Mouse (Mus musculus): ENCODE measurements around the gene Vmn1r95.
"Not testable (repeated sequence)": the region's sequence is repeated elsewhere in the genome, so short reads cannot be mapped to it uniquely, and the experiment has no call there.

The Vmn1r95 gene

GRCm38 (mm10) chr7:20193410-20193809, at the start of gene Vmn1r95:
Vmn1r95 (plus strand) TSS chr7:20193710.
- DNase-seq = not testable (repeated sequence)

- not testable (repeated sequence) for DNase-seq
Observed at GRCm38 (mm10) chr7:20168277-20168676, 25.2 kb upstream of the Vmn1r95 start, which contains the start of gene Vmn1r94. Vmn1r94 (minus strand) TSS chr7:20168377.

DNA sequence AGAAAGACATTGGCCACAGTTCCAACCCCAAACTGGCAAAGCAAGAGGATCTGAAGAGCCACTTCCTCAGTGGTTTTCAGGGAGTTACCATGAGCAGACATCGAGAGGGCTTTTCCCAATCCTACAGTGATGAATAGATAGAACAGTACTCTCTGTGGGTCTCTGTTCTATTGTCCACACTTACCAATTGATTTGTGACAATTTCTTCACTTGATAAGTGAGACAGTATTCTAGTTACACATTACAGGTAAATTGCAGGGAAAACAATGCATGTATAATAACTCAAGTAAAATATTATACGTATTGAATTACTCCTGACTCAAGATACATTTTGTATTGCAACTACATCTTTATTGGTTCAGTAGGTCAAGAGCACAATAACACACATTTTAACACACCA, 12.0 kb downstream of the Vmn1r95 start, which contains the start of gene Gm6164:
TSS of gene Gm6164 (minus strand) at position 101 of the 400 bp plus-strand sequence.
- not testable (repeated sequence) for DNase-seq

DNA sequence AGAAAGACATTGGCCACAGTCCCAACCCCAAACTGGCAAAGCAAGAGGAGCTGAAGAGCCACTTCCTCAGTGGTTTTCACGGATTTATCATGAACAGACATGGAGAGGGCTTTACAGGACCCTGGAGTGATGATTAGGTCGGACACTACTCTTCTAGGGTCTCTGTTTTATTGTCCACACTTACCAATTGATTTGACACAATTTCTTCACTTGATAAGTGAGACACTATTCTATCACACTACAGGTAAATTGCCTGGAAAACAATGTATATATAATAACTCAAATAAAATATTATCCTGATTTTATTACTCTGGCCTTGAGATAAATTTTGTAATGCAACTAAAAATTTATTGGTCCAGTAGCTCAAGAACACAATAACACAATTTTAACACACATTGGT, 40.2 kb downstream of the Vmn1r95 start, which contains the start of gene Gm4498:
TSS of gene Gm4498 (minus strand) at position 101 of the 400 bp plus-strand sequence.
- not testable (repeated sequence) for DNase-seq
